Mouse (Mus musculus) T-helper 1 cell (primary cell): ENCODE results near the gene Atp8a1.
"Not testable (repeated sequence)": the region's sequence is repeated elsewhere in the genome, so short reads cannot be mapped to it uniquely, and the experiment has no call there.

Source experiments
- in situ Hi-C: fragments of 300-600 bp; cut with MboI, MseI; formaldehyde crosslinking; loops from one replicate; pipeline ENCODE4 v1.15.1; 2025; ENCODE audit warnings: high pct_unique_total_duplicates

Gene Atp8a1

DNA sequence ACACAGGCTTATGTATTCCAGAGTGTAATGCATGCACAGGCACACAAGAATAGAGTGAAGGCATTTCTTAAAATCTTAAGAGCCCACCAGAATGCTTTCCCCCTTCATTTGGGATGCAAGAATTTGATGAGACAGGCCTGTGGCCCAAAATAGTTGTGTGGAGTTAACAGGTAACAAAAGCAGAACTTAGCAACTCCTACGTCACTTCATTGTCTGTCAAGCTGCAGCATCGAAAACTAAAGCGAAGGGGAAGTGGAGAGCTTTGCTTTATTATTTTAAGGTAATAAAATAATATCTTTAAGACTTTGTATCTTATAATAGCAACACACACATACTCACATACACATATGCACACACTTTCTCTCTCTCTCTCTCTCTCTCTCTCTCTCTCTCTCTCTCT, 20.3 kb downstream of the Atp8a1 start:
- in situ Hi-C loops, result no loop called here

DNA sequence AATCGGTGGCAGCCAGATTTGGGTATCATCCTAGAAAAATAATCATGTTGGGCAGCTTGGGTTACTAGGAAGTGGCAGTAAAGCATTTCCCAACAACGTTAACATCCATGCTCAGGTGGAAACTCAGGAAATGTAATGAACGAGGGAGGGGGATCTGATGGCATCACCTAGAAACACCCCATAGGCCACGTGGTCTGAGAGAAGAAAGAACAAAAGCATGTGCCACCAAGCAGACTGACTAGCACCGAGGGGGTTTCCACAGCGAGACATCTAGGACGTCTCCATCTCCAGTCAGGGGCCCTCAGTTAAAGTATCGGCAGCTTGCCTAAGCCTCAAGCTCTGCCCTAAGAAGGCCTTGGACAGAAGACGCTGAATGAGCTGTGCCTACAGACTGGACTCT, 21.0 kb downstream of the Atp8a1 start:
- in situ Hi-C loops, result no loop called here

DNA sequence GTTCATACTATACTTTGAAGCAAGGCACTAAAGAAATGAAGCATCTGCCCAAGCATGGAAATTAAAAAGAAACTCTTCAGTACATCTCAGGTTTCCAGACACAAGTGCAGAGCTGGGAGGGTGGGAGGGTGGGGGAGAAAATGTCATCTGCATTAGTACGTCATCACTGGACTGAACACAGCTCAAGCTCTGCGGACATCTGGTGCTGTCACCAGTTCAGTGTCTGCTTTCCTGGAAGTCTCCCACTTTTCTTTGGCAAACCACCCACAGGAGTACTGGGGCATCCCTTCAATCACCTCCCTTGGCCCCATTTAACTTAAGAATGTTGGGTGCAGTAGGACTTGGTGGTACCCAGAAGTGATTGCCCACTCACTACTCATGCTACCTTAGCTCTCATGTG, 22.6 kb downstream of the Atp8a1 start:
- in situ Hi-C loops, result no loop called here

DNA sequence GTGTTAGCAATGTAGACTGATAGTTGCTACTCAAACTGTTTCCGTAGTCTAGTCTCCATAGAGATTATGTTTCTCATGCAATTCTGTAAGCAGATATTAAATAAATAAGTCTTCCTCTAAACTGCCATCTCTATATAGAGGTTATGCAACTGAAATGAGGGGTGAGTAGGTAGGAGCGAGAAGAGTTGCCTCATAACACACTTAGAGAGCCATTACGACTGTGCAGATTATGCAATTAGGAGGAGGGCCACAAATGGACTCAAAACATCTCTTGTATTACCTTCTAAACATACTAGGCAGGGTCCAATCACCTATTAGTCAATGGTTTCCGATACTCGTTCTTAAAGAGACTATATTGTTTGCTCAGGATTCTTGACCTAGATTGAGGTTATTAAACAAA, 23.5 kb downstream of the Atp8a1 start:
- in situ Hi-C loops, result no loop called here

DNA sequence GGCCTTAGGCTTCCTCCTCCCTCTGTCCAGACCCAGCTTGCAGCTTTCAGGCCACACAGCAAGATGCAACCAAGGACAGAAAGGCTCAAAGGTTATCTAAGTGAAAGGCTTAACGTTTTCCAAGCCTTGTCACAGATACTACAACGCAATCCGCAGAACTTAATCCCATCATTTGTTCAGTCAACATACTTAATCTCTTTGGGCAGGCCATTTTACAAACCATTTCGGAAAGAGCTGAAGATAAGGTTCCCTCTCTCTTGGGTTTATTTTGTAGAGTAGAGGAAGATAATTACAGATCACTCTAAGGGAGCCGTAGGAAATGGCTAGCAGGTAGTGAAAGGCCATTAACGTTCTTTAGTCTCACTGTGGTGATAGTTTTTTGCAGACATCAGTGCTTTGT, 24.6 kb downstream of the Atp8a1 start:
- in situ Hi-C loops, result no loop called here

DNA sequence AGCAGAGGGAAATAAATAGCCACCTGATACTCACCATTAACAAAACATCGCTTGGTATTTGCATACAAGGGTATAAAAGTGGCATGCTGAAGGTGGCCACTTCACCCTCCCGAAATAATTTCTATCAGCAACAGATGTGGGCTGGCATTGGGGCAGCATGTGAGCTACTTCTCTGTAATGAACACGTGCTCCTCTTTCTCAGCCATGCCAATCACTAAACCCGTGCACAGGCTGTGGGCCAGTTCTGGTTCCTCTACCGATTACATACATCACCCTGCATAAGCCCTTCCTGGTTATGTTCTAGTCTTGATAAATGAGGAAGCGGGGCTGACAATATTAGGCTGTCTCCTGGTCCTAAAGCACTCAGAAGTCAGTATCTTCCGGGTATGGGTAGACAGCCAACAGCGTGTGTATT, 25.2 kb downstream of the Atp8a1 start:
- in situ Hi-C loops, result no loop called here

DNA sequence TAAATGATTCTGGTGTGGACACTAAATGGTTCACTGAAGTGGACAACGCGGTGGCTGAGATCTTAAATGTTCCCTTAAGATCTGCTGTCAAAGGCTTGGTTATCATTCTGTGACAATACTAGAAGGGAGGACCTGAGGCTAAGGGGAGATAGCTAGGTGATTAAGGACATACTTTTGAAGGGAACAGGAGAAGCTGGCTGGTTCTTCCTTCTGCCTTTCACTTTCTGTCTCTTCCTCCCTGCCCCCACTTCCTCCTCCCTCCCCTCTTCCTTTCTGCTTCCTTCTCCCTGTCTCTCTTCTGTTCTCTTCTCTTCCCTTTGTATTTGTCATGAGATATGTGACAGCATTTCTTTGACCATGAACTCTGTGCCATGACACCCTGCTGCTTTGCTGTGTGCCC, 26.0 kb downstream of the Atp8a1 start:
- in situ Hi-C loops, result no loop called here

DNA sequence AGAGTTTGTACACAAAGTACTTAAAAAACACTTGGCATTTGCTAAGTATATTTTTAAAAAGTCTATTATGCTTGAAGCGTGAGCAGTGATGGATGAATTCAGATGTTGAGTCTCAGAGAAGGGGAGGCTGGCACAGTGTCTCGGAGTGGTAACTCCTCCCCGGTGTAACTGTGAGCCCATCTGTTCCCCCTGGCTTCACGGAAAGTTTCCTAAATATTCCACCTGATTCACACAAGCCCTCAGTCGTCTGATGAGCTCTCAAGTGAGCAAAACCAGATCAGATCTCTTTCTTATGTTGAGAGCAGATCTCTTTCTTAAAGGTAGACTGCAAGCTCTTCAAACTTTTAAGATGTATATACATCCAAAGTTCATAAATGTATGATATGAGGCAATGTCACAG, 27.8 kb downstream of the Atp8a1 start:
- in situ Hi-C loops, result no loop called here

DNA sequence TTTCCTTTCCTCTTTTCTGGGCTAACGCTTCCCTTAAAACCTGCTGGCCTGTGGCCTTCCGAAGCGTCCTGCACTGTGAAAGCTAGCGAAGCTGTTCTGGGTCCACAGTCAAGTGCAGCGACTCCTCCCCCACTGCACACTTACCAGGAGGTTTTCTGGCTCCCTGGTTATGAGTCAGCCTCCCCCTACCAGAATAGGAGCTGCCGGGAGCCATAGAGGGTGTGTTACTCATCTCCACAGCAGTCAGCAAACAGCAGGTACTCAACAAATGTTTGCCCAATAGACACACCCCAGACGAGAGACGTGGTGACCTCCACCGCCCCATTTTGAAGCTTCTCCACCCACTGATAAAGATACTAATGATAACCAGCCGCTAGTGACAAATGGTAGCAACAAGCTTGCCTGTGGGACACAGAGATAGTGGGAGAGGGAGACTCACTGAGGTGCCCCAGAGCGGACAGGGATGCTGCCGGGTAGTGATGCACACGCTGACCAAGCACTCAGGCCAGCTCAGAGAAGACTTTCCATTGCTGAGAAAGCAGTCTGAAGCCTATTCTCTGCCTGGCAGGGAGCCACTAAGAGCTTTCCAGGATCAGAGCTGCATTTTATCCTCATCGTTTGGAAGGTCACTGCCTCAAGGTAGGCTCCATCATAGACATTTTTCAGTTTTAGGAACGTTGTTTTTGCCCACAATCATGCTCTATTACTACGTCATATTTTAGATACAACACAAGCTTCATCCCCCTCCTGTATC, 31.5 kb downstream of the Atp8a1 start:
- in situ Hi-C loops, result no loop called here

DNA sequence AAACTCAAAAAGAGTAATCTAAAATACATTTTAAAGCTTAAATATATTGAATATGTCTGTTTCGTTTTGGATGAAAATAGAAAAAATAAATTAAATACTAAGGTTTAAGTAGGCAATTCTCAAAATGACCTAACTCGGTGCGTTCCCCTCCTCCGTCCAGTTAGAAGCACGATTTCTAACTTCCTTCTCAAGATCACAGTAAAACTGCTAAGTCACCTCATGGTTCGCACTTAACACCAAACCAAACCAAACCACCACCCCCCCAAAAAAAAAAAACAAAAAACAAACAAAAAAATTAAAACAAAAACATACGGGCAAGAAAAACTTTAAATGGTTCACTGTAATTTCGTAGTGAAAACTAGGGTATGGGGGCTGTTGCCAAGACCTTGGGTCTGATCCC, 32.2 kb downstream of the Atp8a1 start:
- in situ Hi-C loops, result not testable (repeated sequence)

DNA sequence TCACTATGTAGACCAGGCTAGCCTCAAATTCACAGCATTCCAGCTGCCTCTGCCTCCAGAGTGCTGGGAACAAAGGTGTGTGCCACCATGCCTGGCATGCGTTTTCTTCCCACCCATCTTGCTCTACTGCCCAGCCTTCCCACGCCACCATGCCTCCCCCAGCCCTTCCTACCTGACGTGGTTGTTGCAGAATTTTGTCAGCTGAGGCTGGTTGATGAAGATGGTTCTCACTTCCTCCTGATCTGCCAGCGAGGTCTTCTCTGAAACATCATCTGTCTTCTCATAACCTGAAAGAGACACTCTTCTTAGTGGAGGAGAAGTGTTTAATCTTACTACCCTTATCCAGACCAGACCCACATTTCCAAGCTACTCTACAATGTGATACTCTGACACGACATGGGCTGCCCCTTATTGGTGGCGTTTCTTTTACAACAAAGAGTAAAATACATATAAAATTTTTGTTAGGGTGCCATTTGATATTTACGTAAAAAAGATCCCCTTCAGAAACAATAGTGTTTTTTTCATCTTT, 32.7 kb downstream of the Atp8a1 start:
- in situ Hi-C loops, result no loop called here

DNA sequence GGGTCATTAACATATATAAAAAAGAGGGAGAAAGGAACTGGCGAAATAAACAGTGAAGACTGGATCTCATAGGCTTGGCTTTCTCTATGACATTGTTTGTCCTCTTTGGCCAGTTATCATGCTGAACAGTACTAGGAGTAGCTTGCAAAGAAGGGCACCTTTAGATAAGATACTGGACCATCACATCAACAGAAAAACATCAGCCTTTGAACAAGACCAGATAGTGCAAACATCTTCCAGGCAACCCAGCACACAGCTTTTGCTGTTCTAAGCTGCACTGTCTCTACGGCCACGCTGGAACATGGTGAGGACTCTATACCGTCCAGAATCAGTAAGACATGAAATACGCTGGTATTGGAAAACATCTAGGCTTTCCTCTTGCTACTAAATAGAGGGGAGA, 33.9 kb downstream of the Atp8a1 start:
- in situ Hi-C loops, result no loop called here

DNA sequence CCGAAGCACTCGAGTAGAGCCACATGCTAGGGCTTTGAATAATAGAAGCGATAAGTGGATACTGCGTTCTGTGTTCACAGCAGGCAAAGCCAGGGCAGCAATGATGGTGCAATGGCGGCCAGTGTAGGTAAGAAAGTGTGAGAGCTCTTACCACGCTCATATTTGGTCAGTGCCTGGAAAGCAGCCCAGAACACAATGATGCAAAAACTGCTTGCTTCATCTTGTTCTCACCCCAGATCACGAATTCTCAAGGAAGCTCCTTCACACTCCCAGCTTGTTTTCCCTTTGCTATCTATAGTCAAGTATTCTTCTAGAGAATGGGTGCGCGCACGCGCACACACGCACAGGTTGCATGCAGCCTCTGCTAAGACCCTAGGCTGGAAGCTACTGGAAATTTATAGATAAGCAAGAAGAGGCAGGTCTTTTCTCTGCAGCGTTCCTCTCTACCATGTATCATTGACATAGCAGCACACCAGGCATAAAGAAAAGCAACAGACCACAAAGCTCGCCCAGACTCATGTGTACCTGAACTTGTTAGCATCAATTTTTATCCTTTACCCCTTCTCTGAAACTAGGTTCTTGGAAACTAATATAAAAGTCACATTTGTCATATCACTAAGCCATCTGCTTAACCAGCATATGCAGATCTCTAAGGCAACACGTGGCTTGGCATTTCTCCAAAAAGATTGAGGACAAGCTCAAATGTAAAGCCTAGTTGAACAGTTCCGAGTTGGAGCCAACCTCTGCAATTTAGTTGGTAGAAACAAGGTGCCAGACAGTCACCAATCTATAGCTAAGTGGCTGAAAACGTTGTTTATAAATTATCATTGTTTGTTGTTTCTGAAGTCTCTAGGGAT, 44.8 kb downstream of the Atp8a1 start:
- in situ Hi-C loops, result no loop called here

DNA sequence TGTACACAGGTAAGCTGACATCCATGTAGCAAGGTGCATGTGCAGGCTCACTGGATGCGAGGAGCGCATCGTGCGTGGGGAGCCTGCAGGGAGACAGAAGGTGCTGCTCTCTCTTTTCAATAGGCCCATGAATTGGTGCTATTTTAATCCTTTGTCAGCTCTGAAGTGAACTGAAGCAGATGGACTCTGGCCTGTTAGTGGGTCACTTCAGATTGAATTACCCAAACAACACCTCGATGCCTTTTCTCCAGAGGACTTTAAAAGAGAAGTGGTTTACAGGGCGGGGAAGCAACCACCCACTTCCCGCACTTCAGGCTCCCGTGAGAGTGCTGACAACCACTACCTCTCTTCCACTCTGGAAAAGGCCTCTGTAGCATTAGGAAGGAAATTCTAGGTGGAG, 46.4 kb downstream of the Atp8a1 start:
- in situ Hi-C loops, result no loop called here

DNA sequence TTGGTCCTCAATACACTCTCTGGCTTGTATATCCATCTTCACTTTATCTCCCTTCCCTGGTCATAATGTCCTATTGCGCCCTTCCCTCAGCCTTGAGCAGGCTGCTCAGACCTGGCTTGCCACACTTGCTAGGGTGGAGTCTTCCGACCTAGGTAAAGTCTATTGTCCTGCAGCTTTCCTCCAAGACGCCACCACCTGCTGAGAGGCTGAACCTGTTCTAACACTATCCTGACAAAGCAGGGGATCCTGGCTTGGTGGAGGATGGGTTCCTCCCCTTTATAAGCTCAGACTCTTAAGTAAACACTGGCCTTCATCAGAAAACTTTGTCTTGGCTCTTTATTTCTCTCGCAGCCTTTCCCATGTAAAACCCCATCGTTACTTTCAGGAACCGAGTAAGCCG, 47.4 kb downstream of the Atp8a1 start:
- in situ Hi-C loops, result no loop called here

DNA sequence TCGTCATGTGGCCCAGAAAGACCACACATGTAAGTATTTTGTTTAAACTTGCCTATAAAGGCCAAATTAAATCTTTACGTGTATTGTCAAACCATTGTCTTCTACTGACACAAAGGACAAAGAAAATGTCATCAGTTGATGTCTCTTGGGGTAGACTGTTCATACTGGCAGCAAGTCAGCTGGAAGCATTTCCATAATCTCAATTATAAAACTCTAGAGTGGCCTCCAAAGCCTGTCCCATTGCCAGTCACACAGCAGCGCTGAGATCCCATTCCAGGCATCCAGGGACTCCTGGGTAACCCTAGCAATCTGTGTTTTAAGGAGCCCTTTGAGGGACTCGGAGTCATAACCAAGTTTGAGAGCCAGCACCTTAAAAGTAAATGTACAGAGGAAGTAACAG, 48.9 kb downstream of the Atp8a1 start:
- in situ Hi-C loops, result no loop called here

DNA sequence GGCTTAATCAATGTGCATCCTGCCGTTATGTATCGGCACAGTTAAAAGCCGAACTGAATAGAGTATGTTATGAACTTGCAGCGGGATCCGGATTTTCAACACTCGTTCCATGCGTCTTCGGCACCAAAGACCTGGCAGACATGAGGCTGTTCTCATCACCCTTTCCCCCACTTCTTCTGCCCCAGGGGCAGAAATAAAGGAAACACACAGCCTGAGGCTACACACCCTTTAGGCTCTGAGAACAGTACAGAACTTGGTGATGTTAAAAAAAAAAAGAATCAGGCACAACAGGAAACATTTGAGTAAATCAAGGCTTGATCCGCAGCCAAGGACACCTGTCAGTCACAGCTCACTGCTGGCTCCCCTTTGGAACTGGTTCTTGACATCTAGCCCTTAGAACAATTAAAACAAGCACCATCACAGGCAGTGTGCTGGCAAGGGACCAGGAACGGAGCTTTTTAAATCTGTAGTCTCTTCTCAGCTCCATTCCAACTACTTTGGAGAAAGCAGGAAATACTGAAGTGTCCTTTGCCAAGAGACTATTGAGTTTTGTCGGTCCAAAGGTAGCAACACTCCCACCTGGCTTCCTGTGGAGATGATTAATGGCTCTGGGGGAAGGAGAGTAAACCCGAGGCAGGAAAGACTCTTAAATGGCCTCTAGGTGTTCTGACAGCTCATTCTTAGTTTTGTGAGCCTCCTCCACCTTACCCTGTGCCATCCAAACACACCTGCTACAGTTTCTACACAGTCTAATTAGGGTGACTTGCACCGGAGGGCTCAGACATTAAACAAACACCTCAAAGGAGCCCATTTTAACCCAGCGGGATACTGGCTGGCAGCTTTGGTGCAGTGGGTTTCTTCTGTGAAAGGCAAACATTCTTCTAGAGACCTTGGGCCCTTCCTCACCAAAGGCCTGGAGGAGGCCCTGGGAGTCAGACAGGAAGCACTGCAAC, 50.0 kb downstream of the Atp8a1 start:
- in situ Hi-C loops, result no loop called here

DNA sequence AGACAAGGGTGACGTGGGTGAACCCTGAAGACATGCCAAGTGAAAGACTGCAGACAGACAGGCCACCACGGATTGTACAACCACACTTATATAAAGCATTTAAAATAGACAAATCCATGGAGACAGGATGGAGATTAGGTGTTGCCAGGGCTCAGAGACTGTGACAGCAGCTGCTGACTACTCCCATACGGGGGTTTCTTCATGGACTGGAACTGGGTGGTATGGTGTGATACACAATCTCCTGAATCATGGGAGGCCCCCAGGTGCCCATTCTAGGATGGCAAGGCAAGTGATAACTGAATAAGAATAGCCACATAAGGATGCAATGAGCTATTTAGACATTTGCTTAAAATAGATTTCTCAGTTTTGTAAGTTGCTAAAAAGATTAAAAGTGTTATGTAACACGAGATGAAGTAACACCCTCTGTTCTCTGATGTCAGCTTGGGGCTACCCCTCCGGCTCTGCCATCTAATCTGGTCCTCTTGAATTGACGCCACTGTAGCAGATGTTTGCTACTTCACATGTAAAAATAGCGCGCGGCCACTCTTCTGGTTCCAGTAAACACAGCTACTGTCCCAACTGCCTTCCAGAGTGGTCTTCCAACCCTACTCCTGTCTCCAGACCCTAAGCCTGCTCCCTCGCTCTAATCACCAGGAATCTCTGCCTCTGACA, 53.0 kb downstream of the Atp8a1 start:
- in situ Hi-C loops, result no loop called here

DNA sequence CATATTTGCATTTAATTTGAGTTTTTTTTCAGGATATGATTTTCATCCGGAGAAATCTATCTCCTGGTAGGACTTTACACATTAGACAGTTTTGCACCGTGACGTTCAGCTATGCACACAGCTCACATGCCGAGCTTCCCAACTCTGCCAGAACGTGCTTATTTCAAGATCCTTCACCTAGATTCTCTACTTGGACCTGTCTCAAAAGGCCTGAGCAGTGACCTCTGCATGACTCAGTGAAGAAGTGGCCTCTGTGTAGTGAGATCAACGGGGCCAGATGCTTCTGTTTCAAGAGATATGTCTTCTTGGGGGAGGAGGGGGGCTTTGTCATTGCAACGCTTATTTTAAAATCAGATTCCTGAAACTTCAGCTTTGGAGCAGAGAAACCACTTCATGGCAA, 64.5 kb downstream of the Atp8a1 start:
- in situ Hi-C loops, result no loop called here

DNA sequence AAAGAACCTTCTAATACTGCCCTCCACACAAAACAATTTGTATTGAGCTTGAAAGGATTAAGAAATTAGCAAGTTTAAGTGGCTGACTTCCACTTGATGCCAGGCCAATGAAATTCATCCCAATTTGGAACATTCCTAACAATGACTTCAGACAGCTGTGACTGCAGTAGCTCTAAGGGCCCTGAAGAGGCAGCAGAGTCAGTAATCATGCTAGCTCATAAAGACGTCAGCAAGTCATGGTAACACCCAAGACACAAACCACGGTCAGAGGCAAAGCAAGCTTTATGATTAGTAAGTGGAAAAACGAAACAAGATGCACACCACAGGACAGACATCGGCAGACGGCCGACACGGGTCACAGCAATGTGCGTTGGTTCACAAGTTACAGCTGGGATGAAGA, 69.2 kb downstream of the Atp8a1 start:
- in situ Hi-C loops, result no loop called here

DNA sequence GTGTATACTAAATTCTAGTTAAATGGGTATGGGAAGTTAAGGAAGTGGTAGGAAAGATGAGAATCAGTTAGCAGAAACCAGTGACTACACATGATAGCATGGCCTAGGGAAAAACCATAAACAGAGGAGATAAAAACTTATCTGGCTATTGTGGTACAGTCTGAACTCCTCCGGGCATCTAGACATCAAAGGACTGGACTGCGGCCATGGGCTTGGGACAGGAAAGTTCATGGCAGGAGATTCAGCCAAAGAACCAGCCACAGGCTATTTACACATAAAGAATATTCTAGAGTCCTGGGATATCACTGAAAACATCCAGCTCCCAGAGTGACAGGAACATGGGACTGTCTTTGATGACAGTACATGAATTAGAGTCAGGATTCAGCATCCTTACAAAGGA, 73.0 kb downstream of the Atp8a1 start:
- in situ Hi-C loops, result no loop called here
